Mouse (Mus musculus) bone marrow, adult 2 months (tissue): ENCODE results near the gene Exoc6. TPM values are rescaled to one million over a fixed set of nuclear protein-coding genes. Genes with fewer than 3 reads are reported as not detected.

Source experiments
- H3K27ac ChIP-seq: fragments of 200-500 bp; 2 replicates; pipeline ENCODE4 v1.5.1; 2012; ENCODE audit warnings: low read depth, mild to moderate bottlenecking, control low read depth, inconsistent platforms, low read length; ENCODE audit not compliant: control insufficient read depth, poor library complexity, insufficient read depth
- H3K4me1 ChIP-seq: fragments of 200-500 bp; 2 replicates; pipeline ENCODE4 v1.6.1; 2011; ENCODE audit warnings: low read length; ENCODE audit not compliant: control insufficient read depth, insufficient read depth
- H3K4me3 ChIP-seq: fragments of 200-500 bp; replicated peaks from 2 replicates; pipeline ENCODE3; 2011; ENCODE audit warnings: mild to moderate bottlenecking, low read depth, low read length, control low read depth; ENCODE audit not compliant: control insufficient read depth
- CTCF ChIP-seq: fragments of 200-500 bp; IDR thresholded peaks from 2 replicates; pipeline ENCODE4 v1.5.1; 2011; ENCODE audit warnings: low read length, control low read depth; ENCODE audit not compliant: control insufficient read depth, insufficient read depth
- POLR2A ChIP-seq: fragments of 200-500 bp; IDR thresholded peaks from 2 replicates; pipeline ENCODE4 v1.6.1; 2011; ENCODE audit warnings: low read depth, mild to moderate bottlenecking, control low read depth, low read length, borderline replicate concordance; ENCODE audit not compliant: control insufficient read depth
- WGBS: fragments of 180-500 bp; shearing (Covaris S2); methylation state at CpG from one replicate; pipeline ENCODE4 v1.1.7; 2018; 5-methylcytosine and 5-hydroxymethylcytosine counted together
- polyA plus RNA-seq: library from polyadenylated mRNA; stranded (reverse); fragments of >200 nt; gene quantifications from 2 replicates; pipeline ENCODE4 v1.2.4, GENCODE M21; 2011; ENCODE audit warnings: low replicate concordance; ENCODE audit not compliant: missing spikeins, insufficient read depth, insufficient read length

Gene Exoc6
- polyA plus RNA-seq, 1 experiment: 27.8 TPM

DNA sequence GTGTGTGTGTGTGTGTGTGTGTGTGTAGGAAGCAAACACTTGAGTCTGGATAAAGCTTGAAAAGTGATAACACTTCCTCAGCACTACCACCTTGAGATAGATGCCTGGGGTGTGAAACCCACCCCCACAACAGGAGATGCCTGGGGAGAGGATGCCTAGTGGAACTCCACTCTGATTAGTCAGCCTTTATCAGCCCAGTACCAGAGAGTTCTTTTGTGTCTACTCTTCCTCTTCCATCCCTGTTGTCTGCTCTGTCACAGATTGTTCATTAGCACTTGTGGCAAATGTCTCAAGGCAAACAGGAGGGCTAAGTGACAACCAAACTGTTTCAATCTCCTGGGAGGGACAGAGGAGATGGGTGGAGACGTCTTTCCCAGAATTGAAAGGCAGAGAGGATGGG, 168.9 kb downstream of the Exoc6 start:
- TF ChIP-seq CTCF (no peak), POLR2A (no peak)
- Histone ChIP-seq H3K27ac (no peak overlapping the region), H3K4me1 (no peaks in the 10 kb centered on the region), H3K4me3 (no peak overlapping the region)
- WGBS: 64% methylated on average over 1 of the region's 1 CpGs

DNA sequence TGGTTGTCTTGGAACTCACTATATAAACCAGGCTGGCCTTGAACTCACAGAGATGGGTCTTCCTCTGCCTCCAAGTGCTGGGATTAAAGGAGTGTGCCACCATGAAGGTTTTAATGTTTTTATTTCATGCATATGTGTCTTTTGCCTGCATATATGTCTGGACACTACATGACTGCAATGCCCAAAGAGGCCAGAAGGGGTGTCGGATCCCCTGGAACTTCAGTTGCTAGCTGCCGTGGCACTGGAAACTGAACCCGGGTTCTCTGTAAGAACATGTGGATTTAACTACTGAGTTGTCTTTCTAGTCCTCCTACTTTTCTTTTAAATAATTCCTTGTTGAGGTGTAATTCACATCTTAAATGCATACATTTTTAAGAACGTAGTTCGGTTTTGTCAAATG, 174.4 kb downstream of the Exoc6 start:
- H3K27ac ChIP-seq: no peak overlapping the region
- no peak overlapping the region for H3K4me3 ChIP-seq
- 89% methylated on average over 5 of the region's 5 CpGs for WGBS
- TF ChIP-seq POLR2A (no peak), CTCF (no peak)
- H3K4me1 ChIP-seq: no peaks in the 10 kb centered on the region

GRCm38 (mm10) chr19:37726585-37726984, 176.4 kb downstream of the Exoc6 start:
- Histone ChIP-seq H3K4me1 (no peaks in the 10 kb centered on the region), H3K27ac (no peak overlapping the region), H3K4me3 (no peak overlapping the region)
- WGBS: 85% methylated on average over 7 of the region's 7 CpGs
- TF ChIP-seq POLR2A: no peak
- TF ChIP-seq CTCF: no peak

GRCm38 (mm10) chr19:37727366-37727765, 177.1 kb downstream of the Exoc6 start:
- no peak for TF ChIP-seq CTCF
- TF ChIP-seq POLR2A: no peak
- 77% methylated on average over 2 of the region's 2 CpGs for WGBS
- no peak overlapping the region for H3K4me3 ChIP-seq
- H3K4me1 ChIP-seq: no peaks in the 10 kb centered on the region
- no peak overlapping the region for H3K27ac ChIP-seq

Other genes starting within 250 kb of the Exoc6 start
- 5.6 and 11.1 TPM in 2 replicates for gene Ide, start 212.6 kb upstream of the Exoc6 start, polyA plus RNA-seq
- gene Kif11, start 174.0 kb upstream of the Exoc6 start, polyA plus RNA-seq: 35.6 and 50.2 TPM in 2 replicates
- gene Hhex, start 115.6 kb upstream of the Exoc6 start, polyA plus RNA-seq: 11.0 and 19.3 TPM in 2 replicates
- not detected in 2 replicates for gene Cyp26c1, start 135.2 kb downstream of the Exoc6 start, polyA plus RNA-seq
- gene Cyp26a1, start 147.4 kb downstream of the Exoc6 start, polyA plus RNA-seq: 1.1 and 2.6 TPM in 2 replicates